16 mouse cellular contexts compared by ENCODE assay signal in genomic region chr4:124856294-124856693, GRCm38 (mm10). TPM values are rescaled to one million over a fixed set of nuclear protein-coding genes. Genes with fewer than 3 reads are reported as not detected.
"Had no signal": no experiment of that assay in that cellular context is flagged by ENCODE, and none has a peak within 500 bp of the region (broad histone marks: within the 10 kb centered on the region; RNA-seq: fewer than 3 reads in every experiment).

No protein-coding gene starts in this region.

- ATAC-seq: intestine, postnatal 0 days had no signal

- H3K4me3 ChIP-seq: liver, embryonic 13.5 days had no signal

- H3K27ac ChIP-seq: kidney, postnatal 0 days; liver, embryonic 13.5 days; stomach, postnatal 0 days had no signal

- DNase-seq: kidney, adult 2 months; kidney, postnatal 25 days; liver, embryonic 13.5 days; lung, adult 2 months; lung, postnatal 14 days; lung, postnatal 4 days; midbrain, embryonic 14.5 days; thymus, adult 2 months; thymus, postnatal 14 days; thymus, postnatal 4 days had no signal

RNA-seq across cellular contexts. Expression of gene Maneal, which starts 5.7 kb away (rescaled TPM):
- total RNA-seq: megakaryocyte-erythroid progenitor cell, adult 5-6 weeks had no signal

RNA-seq across cellular contexts. Expression of gene Epha10, which starts 24.4 kb away (rescaled TPM):
- total RNA-seq: liver, adult 2 months; megakaryocyte progenitor cell, adult 5-6 weeks; megakaryocyte-erythroid progenitor cell, adult 5-6 weeks had no signal
